Mouse (Mus musculus): Measurements from ENCODE around the gene Cage1.
A peak's percentile ranks its signal among the peaks of the same experiment; 100 is the strongest.

- no peak for TF ChIP-seq TAL1 (IDR thresholded peaks at IDR 0.05; ENCODE audit: low read length)
- TF ChIP-seq GATA1 (IDR thresholded peaks at IDR 0.05; ENCODE audit: low read length), result peak; percentile 29; the same call in 1 of the 2 replicates
Measured at GRCm38 (mm10) chr13:37958498-37959238, 78.2 kb downstream of the Cage1 start.

Measured in erythroblast, embryonic 14.5 days (primary cell).